Mouse (Mus musculus) MEL (cell line): Measurements from ENCODE around the gene Tgfbr3l. TPM values are rescaled to one million over a fixed set of nuclear protein-coding genes. Genes with fewer than 3 reads are reported as not detected.
A peak's percentile ranks its signal among the peaks of the same experiment; 100 is the strongest.

Experiments
- DNase-seq: peaks from one replicate; pipeline ENCODE4 v3.0.0; 2011; ENCODE audit warnings: low read depth, low spot score
- H3K27ac ChIP-seq: 2 replicates; pipeline ENCODE4 v1.5.1; 2012; ENCODE audit warnings: low read depth, mild to moderate bottlenecking, control low read depth, low read length, moderate library complexity; ENCODE audit not compliant: control insufficient read depth
- H3K27me3 ChIP-seq, 2 experiments: fragments of 150-350 bp in 1 of 2; sonication (generic) in 1 of 2; 2 replicates each; pipeline ENCODE4 v1.6.1; 2012; ENCODE audit warnings: low read length in 2 of 2, mild to moderate bottlenecking in 2 of 2, improper control_type of control experiment in 1 of 2, moderate library complexity in 1 of 2; ENCODE audit not compliant: insufficient read depth in 2 of 2, control insufficient read depth in 1 of 2
- H3K36me3 ChIP-seq, 2 experiments: 2 replicates each; pipeline ENCODE4 v1.6.1; 2012 to 2014; ENCODE audit warnings: low read length in 2 of 2, improper control_type of control experiment in 1 of 2, inconsistent platforms in 1 of 2, mild to moderate bottlenecking in 1 of 2; ENCODE audit not compliant: insufficient read depth in 2 of 2, control insufficient read depth in 1 of 2
- H3K4me1 ChIP-seq, 2 experiments: fragments of 150-350 bp in 1 of 2; sonication (generic) in 1 of 2; 2 replicates each; pipeline ENCODE4 v1.6.1; 2012; ENCODE audit warnings: low read length in 2 of 2, improper control_type of control experiment in 1 of 2, mild to moderate bottlenecking in 1 of 2; ENCODE audit not compliant: insufficient read depth in 2 of 2, control insufficient read depth in 1 of 2
- H3K4me3 ChIP-seq, 2 experiments: fragments of 150-350 bp in 1 of 2; sonication (generic) in 1 of 2; 2 replicates each; pipeline ENCODE4 v1.5.1; 2012; ENCODE audit warnings: low read depth in 2 of 2, low read length in 2 of 2, mild to moderate bottlenecking in 2 of 2, moderate library complexity in 2 of 2, control low read depth in 1 of 2, improper control_type of control experiment in 1 of 2; ENCODE audit not compliant: control insufficient read depth in 1 of 2, insufficient read depth in 1 of 2
- H3K79me2 ChIP-seq: 2 replicates; pipeline ENCODE4 v1.6.1; 2012; ENCODE audit warnings: mild to moderate bottlenecking, low read length, moderate library complexity; ENCODE audit not compliant: control insufficient read depth, poor library complexity, insufficient read depth
- H3K9ac ChIP-seq: 2 replicates; pipeline ENCODE4 v1.6.1; 2012; ENCODE audit warnings: low read depth, mild to moderate bottlenecking, control low read depth, low read length, moderate library complexity; ENCODE audit not compliant: control insufficient read depth, poor library complexity, severe bottlenecking
- H3K9me3 ChIP-seq: fragments of 150-350 bp; sonication (generic); replicated peaks from 2 replicates; pipeline ENCODE4 v1.6.1; 2012; ENCODE audit warnings: mild to moderate bottlenecking, low read length, improper control_type of control experiment, moderate library complexity; ENCODE audit not compliant: insufficient read depth
- CHD1 ChIP-seq: IDR thresholded peaks from 2 replicates; pipeline ENCODE4 v1.6.1; 2012; ENCODE audit warnings: low read depth, mild to moderate bottlenecking, inconsistent platforms, low read length, improper control_type of control experiment
- CTCF ChIP-seq, 3 experiments: IDR thresholded peaks in 2 of 3; conservative IDR thresholded peaks in 1 of 3; 2 replicates each; pipeline ENCODE4 v1.5.1; 2011 to 2012; ENCODE audit warnings: low read length in 3 of 3, low read depth in 2 of 3, mild to moderate bottlenecking in 2 of 3, improper control_type of control experiment in 1 of 3, inconsistent platforms in 1 of 3, mixed read lengths in 1 of 3, moderate library complexity in 1 of 3; ENCODE audit not compliant: control insufficient read depth in 1 of 3, insufficient read depth in 1 of 3, poor library complexity in 1 of 3, severe bottlenecking in 1 of 3
- E2F4 ChIP-seq: IDR thresholded peaks from 2 replicates; pipeline ENCODE4 v1.6.1; 2011; ENCODE audit warnings: low read depth, low read length, improper control_type of control experiment, borderline replicate concordance
- ELF1 ChIP-seq: IDR thresholded peaks from 2 replicates; pipeline ENCODE4 v1.6.1; 2014; ENCODE audit warnings: low read depth, mild to moderate bottlenecking, inconsistent platforms, low read length, improper control_type of control experiment, moderate library complexity
- EP300 ChIP-seq, 2 experiments: IDR thresholded peaks; 2 replicates each; pipeline ENCODE4 v1.6.1; 2011; ENCODE audit warnings: improper control_type of control experiment in 2 of 2, low read length in 2 of 2, low read depth in 1 of 2, mild to moderate bottlenecking in 1 of 2
- GABPA ChIP-seq: IDR thresholded peaks from 2 replicates; pipeline ENCODE4 v1.6.1; 2012; ENCODE audit warnings: low read depth, mild to moderate bottlenecking, inconsistent platforms, low read length, improper control_type of control experiment, moderate library complexity
- HCFC1 ChIP-seq: IDR thresholded peaks from 2 replicates; pipeline ENCODE4 v1.6.1; 2012; ENCODE audit warnings: low read depth, mild to moderate bottlenecking, inconsistent platforms, low read length, improper control_type of control experiment, moderate library complexity
- JUND ChIP-seq: IDR thresholded peaks from 2 replicates; pipeline ENCODE4 v1.6.1; 2011; ENCODE audit warnings: low read depth, mild to moderate bottlenecking, improper control_type of control experiment, low read length
- MAFK ChIP-seq: IDR thresholded peaks from 2 replicates; pipeline ENCODE4 v1.6.1; 2011; ENCODE audit warnings: low read depth, mild to moderate bottlenecking, low read length, improper control_type of control experiment, borderline replicate concordance
- MAX ChIP-seq: IDR thresholded peaks from 2 replicates; pipeline ENCODE4 v1.6.1; 2011; ENCODE audit warnings: low read length, improper control_type of control experiment
- MAZ ChIP-seq: IDR thresholded peaks from 2 replicates; pipeline ENCODE4 v1.6.1; 2012; ENCODE audit warnings: low read depth, mild to moderate bottlenecking, inconsistent platforms, low read length, improper control_type of control experiment
- MEF2A ChIP-seq: IDR thresholded peaks from 2 replicates; pipeline ENCODE4 v1.6.1; 2014; ENCODE audit warnings: low read depth, mild to moderate bottlenecking, inconsistent platforms, low read length, improper control_type of control experiment; ENCODE audit not compliant: poor library complexity, insufficient replicate concordance, severe bottlenecking; ENCODE audit errors: extremely low read depth
- POLR2AphosphoS2 ChIP-seq: IDR thresholded peaks from 2 replicates; pipeline ENCODE4 v1.6.1; 2011; ENCODE audit warnings: low read length, improper control_type of control experiment
- POLR2AphosphoS5 ChIP-seq: IDR thresholded peaks from 2 replicates; pipeline ENCODE4 v1.6.1; 2012; ENCODE audit warnings: low read depth, borderline replicate concordance, mild to moderate bottlenecking, inconsistent platforms, low read length, moderate library complexity, mixed read lengths
- RAD21 ChIP-seq: IDR thresholded peaks from 2 replicates; pipeline ENCODE4 v1.6.1; 2011; ENCODE audit warnings: mild to moderate bottlenecking, low read depth, low read length, improper control_type of control experiment
- RCOR1 ChIP-seq: IDR thresholded peaks from 2 replicates; pipeline ENCODE4 v1.6.1; 2012; ENCODE audit warnings: low read depth, mild to moderate bottlenecking, inconsistent platforms, low read length, improper control_type of control experiment
- SIN3A ChIP-seq: IDR thresholded peaks from 2 replicates; pipeline ENCODE4 v1.6.1; 2012; ENCODE audit warnings: low read length, improper control_type of control experiment, inconsistent platforms
- SMC3 ChIP-seq: IDR thresholded peaks from 2 replicates; pipeline ENCODE4 v1.6.1; 2011; ENCODE audit warnings: low read depth, low read length, improper control_type of control experiment
- TAL1 ChIP-seq: IDR thresholded peaks from 2 replicates; pipeline ENCODE4 v1.6.1; 2012; ENCODE audit warnings: mild to moderate bottlenecking, inconsistent platforms, low read length, moderate library complexity, mixed read lengths
- UBTF ChIP-seq: IDR thresholded peaks from 2 replicates; pipeline ENCODE4 v1.6.1; 2012; ENCODE audit warnings: low read depth, mild to moderate bottlenecking, inconsistent platforms, low read length, improper control_type of control experiment, moderate library complexity, borderline replicate concordance; ENCODE audit not compliant: insufficient read depth
- USF1 ChIP-seq: IDR thresholded peaks from 2 replicates; pipeline ENCODE4 v1.6.1; 2014; ENCODE audit warnings: low read depth, mild to moderate bottlenecking, inconsistent platforms, low read length, improper control_type of control experiment, moderate library complexity
- ZMIZ1 ChIP-seq: IDR thresholded peaks from 2 replicates; pipeline ENCODE4 v1.6.1; 2012; ENCODE audit warnings: low read depth, mild to moderate bottlenecking, inconsistent platforms, low read length, improper control_type of control experiment, moderate library complexity
- ZNF384 ChIP-seq: IDR thresholded peaks from 2 replicates; pipeline ENCODE4 v1.6.1; 2012; ENCODE audit warnings: low read depth, mild to moderate bottlenecking, inconsistent platforms, low read length, improper control_type of control experiment
- polyA plus RNA-seq, 2 experiments: library from polyadenylated mRNA; stranded (reverse) in 1 of 2; unstranded in 1 of 2; fragments of >175 nt in 1 of 2; fragments of >200 nt in 1 of 2; gene quantifications; 2 replicates each; pipeline versions ENCODE4 v1.2.1 to v1.2.4; 2012; ENCODE audit warnings: low replicate concordance in 2 of 2, low read depth in 1 of 2; ENCODE audit not compliant: insufficient read length in 2 of 2, insufficient read depth in 1 of 2, missing spikeins in 1 of 2
- total RNA-seq: library from RNA; depleted of rRNA; stranded (reverse); fragments of 300-350 nt; gene quantifications from 2 replicates; pipeline ENCODE4 v1.2.3, GENCODE M21; 2012

Tgfbr3l gene
- total and polyA plus RNA-seq, 3 experiments = 2.2 to 14.2 TPM; not detected in 1

DNA sequence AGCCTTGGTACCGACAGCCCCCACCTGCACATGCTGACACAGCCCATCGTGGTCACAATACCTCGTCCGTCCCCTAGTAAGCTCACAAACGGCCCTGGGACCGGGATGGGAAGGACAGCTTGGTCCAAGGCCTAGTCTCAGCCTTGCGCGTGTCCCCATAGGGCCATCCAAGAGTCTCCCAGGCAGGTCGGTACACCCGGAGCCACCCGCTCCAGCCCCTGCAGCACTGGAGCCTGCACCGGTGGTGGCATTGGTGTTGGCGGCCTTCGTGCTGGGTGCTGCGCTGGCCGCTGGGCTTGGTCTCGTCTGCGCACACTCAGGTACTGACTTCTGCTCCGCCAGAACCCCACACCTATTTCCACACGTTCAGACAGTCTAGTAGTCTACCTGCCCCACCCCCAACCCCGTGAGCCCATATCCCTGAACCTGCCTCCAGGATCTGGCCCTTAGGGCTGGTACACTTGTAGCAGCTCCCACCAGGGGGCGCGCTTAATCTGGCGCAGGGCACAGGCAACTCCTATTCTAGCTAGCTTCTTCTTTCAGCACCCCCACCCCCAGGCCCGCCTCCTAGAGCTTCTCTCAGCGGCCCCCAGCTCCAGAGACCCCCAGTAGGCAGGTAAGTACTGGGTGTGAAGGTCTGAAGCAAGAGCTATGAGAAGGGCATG, 2.4 kb downstream of the Tgfbr3l start (continued):
- TF ChIP-seq ZMIZ1 (no peak; the same call in 1 of the 2 replicates), CHD1 (no peak)

GRCm38 (mm10) chr8:4252116-4252760, 4.2 kb downstream of the Tgfbr3l start:
- no peaks in the 10 kb centered on the region for H3K27me3 ChIP-seq
- H3K4me1 ChIP-seq = peaks cover 0 to 15% of the 10 kb centered on the region in 2 experiments; a peak in 2 of 4 replicates
- H3K4me3 ChIP-seq = peak overlapping the region; percentile 42 to 73
- H3K27ac ChIP-seq = peak overlapping the region; percentile 80
- peaks cover 1% of the 10 kb centered on the region for H3K79me2 ChIP-seq
- DNase-seq = peak; percentile 61
- no peak for TF ChIP-seq UBTF
- no peak for TF ChIP-seq POLR2AphosphoS5
- TF ChIP-seq GABPA = no peak
- TF ChIP-seq USF1 = no peak
- TF ChIP-seq EP300 (IDR thresholded peaks at IDR 0.05; ENCODE audit: low read depth in 1 of 2, low read length in 2 of 2) = no peak
- TF ChIP-seq ZMIZ1 = no peak
- peak; percentile 72 for TF ChIP-seq ELF1
- no peak for TF ChIP-seq MAX
- H3K36me3 ChIP-seq = peaks cover 0 to 6% of the 10 kb centered on the region in 2 experiments; a peak in 3 of 4 replicates
- peak overlapping the region; percentile 75 for H3K9ac ChIP-seq
- H3K9me3 ChIP-seq = no peaks in the 10 kb centered on the region

- Histone ChIP-seq H3K9me3 (no peaks in the 10 kb centered on the region), H3K4me1 (peaks cover 0 to 15% of the 10 kb centered on the region in 2 experiments; a peak in 2 of 4 replicates), H3K27ac (peak within 1 kb of the TSS; percentile 80), H3K9ac (peak within 1 kb of the TSS; percentile 95), H3K4me3 (peak within 1 kb of the TSS; percentile 73 to 83), H3K79me2 (peaks cover 1% of the 10 kb centered on the region), H3K27me3 (no peaks in the 10 kb centered on the region), H3K36me3 (peaks cover 0 to 6% of the 10 kb centered on the region in 2 experiments; a peak in 2 of 4 replicates)
- peak; percentile 98 for DNase-seq
- TF ChIP-seq SIN3A = peak; percentile 97
- TF ChIP-seq HCFC1 = peak; percentile 91
- no peak; the same call in 1 of the 2 replicates for TF ChIP-seq MAX
- TF ChIP-seq POLR2AphosphoS5 = no peak
- peak; percentile 94 for TF ChIP-seq ELF1
- no peak for TF ChIP-seq CTCF (IDR thresholded peaks at IDR 0.05 in 2 of 3, conservative IDR thresholded peaks at IDR 0.05 in 1 of 3; ENCODE audit: control insufficient read depth in 1 of 3, insufficient read depth in 1 of 3, low read depth in 2 of 3, low read length in 3 of 3, poor library complexity in 1 of 3, severe bottlenecking in 1 of 3)
- TF ChIP-seq MAFK = no peak
- no peak for TF ChIP-seq ZNF384
- no peak; the same call in 1 of the 2 replicates for TF ChIP-seq SMC3
- no peak for TF ChIP-seq POLR2AphosphoS2
- no peak for TF ChIP-seq MEF2A
- TF ChIP-seq E2F4 = no peak
- TF ChIP-seq RCOR1 = no peak
- no peak for TF ChIP-seq TAL1
- no peak for TF ChIP-seq USF1
- TF ChIP-seq RAD21 = no peak
- no peak for TF ChIP-seq JUND
- no peak for TF ChIP-seq CHD1
- TF ChIP-seq MAZ = peak; percentile 63; the same call in 1 of the 2 replicates
These were observed 5.2 kb downstream of the Tgfbr3l start, which contains the start of gene Snapc2 for GRCm38 (mm10) chr8:4252934-4253841. Snapc2 (plus strand) TSS chr8:4253080.
